Comparison of ENCODE assay signal across 19 mouse cellular contexts in the genomic region with DNA sequence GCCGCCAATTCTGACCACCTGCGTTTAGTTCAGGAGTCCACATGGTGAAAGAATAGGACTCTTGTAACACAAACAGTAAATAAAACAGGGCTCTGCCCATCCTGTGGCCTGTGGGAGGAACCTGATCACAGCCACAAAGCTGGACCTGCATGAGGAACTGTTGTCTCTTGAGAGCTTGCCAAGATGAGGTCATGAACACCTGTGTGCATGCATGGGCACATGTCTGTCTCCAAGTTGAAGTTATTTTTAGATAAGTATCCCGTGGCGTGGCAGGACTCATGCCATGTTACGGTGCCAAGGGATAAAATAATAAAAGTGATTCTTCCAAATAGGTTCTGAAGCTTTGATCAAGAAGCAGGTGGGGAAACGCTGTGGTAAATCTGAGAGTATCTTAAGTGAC. TPM values are rescaled to one million over a fixed set of nuclear protein-coding genes. Genes with fewer than 3 reads are reported as not detected.
DNase-seq lines count a peak whose midpoint lies in the region; TF ChIP-seq lines count a peak whose summit lies in the region.
"Had no signal": no experiment of that assay in that cellular context is flagged by ENCODE, and none has a peak within 500 bp of the region (broad histone marks: within the 10 kb centered on the region; RNA-seq: fewer than 3 reads in every experiment).

No protein-coding gene starts in this region.

- no peak overlapping the region for H3K4me3 ChIP-seq in gastrocnemius, adult 2 months
- H3K4me3 ChIP-seq: embryonic facial prominence, embryonic 13.5 days; heart, adult 2 months; limb, embryonic 15.5 days; stomach, embryonic 15.5 days had no signal

- TF ChIP-seq CTCF in gastrocnemius, adult 2 months (IDR thresholded peaks at IDR 0.05) = no peak

- intact Hi-C loops in gastrocnemius, adult 2 months (cut with DNase I) = no loop called here
- intact Hi-C loops in gastrocnemius, postnatal 14 days (cut with DNase I; ENCODE audit: low total_unique reads) = no loop called here
- intact Hi-C loops in left cerebral cortex, postnatal 36 days (cut with DNase I) = no loop called here

- peak overlapping the region; percentile 64 for H3K27ac ChIP-seq in gastrocnemius, adult 2 months
- H3K27ac ChIP-seq: embryonic facial prominence, embryonic 13.5 days; heart, adult 2 months; limb, embryonic 15.5 days; stomach, embryonic 15.5 days had no signal

- peak; percentile 49 for DNase-seq in gastrocnemius, adult 2 months
- DNase-seq in gastrocnemius, postnatal 14 days = no peak
- DNase-seq in urinary bladder, adult 18-20 months (ENCODE audit: low spot score in 2 of 2) = peak; percentile 22 to 55
- DNase-seq in urinary bladder, postnatal 25 days (ENCODE audit: low spot score) = no peak
- peak; percentile 96 for DNase-seq in cerebellum, adult 9-11 months
- DNase-seq in skeletal muscle tissue, adult 2 months (ENCODE audit: low read depth, low spot score) = peak; percentile 68
- no peak for DNase-seq in left cerebral cortex, postnatal 36 days (ENCODE audit: low spot score in 2 of 2)
- DNase-seq in kidney, adult 8-10 months = no peak
- DNase-seq: adrenal gland, adult 8-10 months; kidney, adult 9 months; kidney, postnatal 36 days; layer of hippocampus, adult 9-11 months; lung, adult 18-20 months; right cerebral cortex, adult 18-20 months; thymus, adult 2 months had no signal

RNA-seq across cellular contexts. Expression of gene Foxn2, which starts 19.3 kb away (rescaled TPM):
- 10 to 100 TPM; 10.6 to 12.9 TPM for total RNA-seq in gastrocnemius, adult 2 months (2021)
- 10 to 100 TPM; 11.7 to 12.9 TPM for total RNA-seq in gastrocnemius, postnatal 14 days (2021)
- 10 to 100 TPM; 14.1 to 14.5 TPM for total RNA-seq in left cerebral cortex, postnatal 36 days (2021)

Comparison
In these comparisons a context has a peak if more than half of its experiments do, and no peak if none do; other contexts are left out.
1. DNase-seq: peak in gastrocnemius, adult 2 months (single experiment), urinary bladder, adult 18-20 months (2 of 2), cerebellum, adult 9-11 months (single experiment) and skeletal muscle tissue, adult 2 months (single experiment); none in gastrocnemius, postnatal 14 days (single experiment), urinary bladder, postnatal 25 days (single experiment), left cerebral cortex, postnatal 36 days (0 of 2) and kidney, adult 8-10 months (0 of 2).